Mouse (Mus musculus): ENCODE results near the gene Ndufa3. TPM values are rescaled to one million over a fixed set of nuclear protein-coding genes. Genes with fewer than 3 reads are reported as not detected.
"Not testable (repeated sequence)": the region's sequence is repeated elsewhere in the genome, so short reads cannot be mapped to it uniquely, and the experiment has no call there.

The Ndufa3 gene
- polyA plus RNA-seq (2015; fragmentation: Nextera tagmentation; extraction: Ambion mirVana): 427 and 457 TPM in 2 replicates

DNA sequence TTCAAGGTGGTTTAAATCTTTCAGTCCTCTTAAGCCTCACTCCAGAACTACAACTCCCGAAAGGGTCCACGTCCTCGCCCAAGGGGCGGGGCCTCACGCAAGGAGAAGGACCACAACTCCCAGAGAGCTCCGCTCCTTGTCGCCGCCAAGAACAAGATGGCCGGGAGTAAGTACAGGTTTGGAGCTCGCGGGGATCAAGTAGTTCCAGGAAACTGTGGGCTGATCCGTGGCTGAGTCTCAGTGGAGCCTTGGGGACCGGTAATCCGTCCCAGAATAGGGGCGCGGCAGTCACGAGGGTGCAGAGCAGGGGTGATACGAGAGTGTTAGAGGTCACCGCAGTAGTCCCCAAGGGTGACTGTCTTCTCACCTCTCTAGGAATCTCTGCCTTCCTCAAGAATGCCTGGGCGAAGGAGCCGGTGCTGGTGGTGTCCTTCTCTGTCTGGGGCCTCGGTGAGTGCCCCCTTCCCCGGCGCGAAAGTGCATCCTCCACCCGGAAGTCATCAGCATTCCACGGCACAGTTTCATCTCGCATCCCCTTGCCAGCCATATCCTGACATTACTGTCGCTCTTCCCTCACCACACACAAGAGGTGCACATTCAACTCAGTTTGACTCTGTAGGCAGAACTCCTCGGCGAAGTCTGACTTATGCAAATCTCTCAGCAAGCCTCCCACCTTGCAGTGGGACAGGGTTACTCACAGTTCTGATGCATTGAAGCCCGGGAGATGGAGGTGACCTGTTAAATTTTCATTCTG, at the start of gene Ndufa3:
Gene Ndufa3, plus strand, starts transcription at position 132 of the 754 bp plus-strand sequence.
- ATAC-seq (ENCODE audit: insufficient number of reproducible peaks, insufficient read depth, low FRiP score, low TSS enrichment, low read depth): peak; percentile 92
- Histone ChIP-seq H3K36me3 (peaks cover 31% of the 10 kb centered on the region), H3K4me2 (peak within 1 kb of the TSS; percentile 85), H3K27ac (peak within 1 kb of the TSS; percentile 73), H3K27me3 (no peaks in the 10 kb centered on the region), H3K4me3 (peak within 1 kb of the TSS; percentile 82), H3K9ac (peak within 1 kb of the TSS; percentile 89), H3K9me3 (no peaks in the 10 kb centered on the region), H3K4me1 (peaks cover 6% of the 10 kb centered on the region)
- WGBS: under 1% methylated on average over 32 of the region's 32 CpGs

DNA sequence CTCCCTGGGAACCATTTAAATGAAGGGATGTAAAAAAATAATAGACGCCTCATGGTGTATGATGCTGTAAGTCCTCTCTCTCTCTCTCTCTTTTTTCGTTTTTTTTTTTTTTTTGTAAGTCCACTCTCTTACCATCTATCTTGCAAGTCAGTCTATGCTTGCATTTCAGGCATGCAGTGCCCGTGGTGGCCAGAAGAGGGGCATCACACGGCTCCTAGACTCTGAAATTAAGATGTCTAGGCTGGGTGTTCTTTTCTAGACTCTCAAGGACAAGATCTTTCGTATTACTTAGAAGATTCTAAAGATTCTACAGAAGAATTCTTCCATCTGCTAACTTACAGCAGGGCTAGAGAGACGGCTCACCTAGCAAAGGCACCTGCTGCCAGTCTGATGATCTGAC, 47.4 kb upstream of the Ndufa3 start:
- H3K4me3 ChIP-seq: no peak overlapping the region
- no peak overlapping the region for H3K9ac ChIP-seq
- no peak overlapping the region for H3K27ac ChIP-seq
- no peaks in the 10 kb centered on the region for H3K4me1 ChIP-seq
- no peak overlapping the region for H3K4me2 ChIP-seq
- no peak for ATAC-seq (ENCODE audit: insufficient number of reproducible peaks, insufficient read depth, low FRiP score, low TSS enrichment, low read depth)
- WGBS: 68% methylated on average over 6 of the region's 6 CpGs
- no peaks in the 10 kb centered on the region for H3K36me3 ChIP-seq
- no peaks in the 10 kb centered on the region for H3K27me3 ChIP-seq
- H3K9me3 ChIP-seq: no peaks in the 10 kb centered on the region

DNA sequence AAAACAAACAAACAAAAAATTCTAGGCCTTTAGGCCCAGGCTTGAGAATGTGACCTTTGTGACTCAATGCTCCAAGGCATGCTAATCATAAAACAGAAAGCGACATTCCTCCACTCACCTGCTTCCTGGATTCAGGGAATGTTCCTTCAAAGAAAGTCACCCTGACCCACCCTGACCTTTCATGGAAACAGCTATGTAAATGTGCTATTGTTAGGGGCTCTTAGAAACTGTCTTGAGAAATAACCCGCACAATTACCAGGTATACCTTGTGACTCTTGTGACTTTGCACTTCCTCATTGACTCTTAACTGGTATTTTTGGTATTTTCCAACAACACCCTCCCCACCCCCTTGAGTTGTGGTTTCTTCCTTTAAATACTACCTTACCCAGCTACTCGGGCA, 46.6 kb upstream of the Ndufa3 start:
- ATAC-seq (ENCODE audit: insufficient number of reproducible peaks, insufficient read depth, low FRiP score, low TSS enrichment, low read depth); H3K27ac ChIP-seq; H3K4me2 ChIP-seq; H3K27me3 ChIP-seq; H3K36me3 ChIP-seq; H3K9me3 ChIP-seq; H3K9ac ChIP-seq; H3K4me1 ChIP-seq; H3K4me3 ChIP-seq: not testable (repeated sequence)
- WGBS: 86% methylated on average over 3 of the region's 3 CpGs

DNA sequence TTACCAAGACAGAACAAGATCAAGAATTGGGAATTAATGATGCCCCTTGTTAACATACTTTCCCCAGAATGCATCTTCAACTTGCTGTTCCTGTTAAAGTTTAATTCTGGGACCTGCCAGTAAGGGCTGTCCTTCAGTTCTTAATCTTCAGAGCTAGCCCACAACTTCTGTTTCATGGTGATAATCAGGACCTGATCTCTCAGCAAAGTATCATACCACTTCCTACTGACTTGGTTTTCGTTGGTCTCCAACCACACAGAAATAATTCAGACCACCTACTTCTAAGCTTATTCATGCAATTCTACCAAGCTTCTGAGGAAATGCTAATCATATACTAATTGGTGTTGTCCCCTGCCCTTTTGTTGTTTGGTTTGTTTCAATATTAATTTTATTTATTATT, 45.3 kb upstream of the Ndufa3 start:
- Histone ChIP-seq H3K9me3 (no peaks in the 10 kb centered on the region), H3K36me3 (no peaks in the 10 kb centered on the region), H3K4me2 (no peak overlapping the region), H3K4me3 (no peak overlapping the region), H3K27me3 (no peaks in the 10 kb centered on the region), H3K4me1 (no peaks in the 10 kb centered on the region), H3K27ac (no peak overlapping the region), H3K9ac (no peak overlapping the region)
- 74% methylated on average over 1 of the region's 1 CpGs for WGBS
- no peak for ATAC-seq (ENCODE audit: insufficient number of reproducible peaks, insufficient read depth, low FRiP score, low TSS enrichment, low read depth)

DNA sequence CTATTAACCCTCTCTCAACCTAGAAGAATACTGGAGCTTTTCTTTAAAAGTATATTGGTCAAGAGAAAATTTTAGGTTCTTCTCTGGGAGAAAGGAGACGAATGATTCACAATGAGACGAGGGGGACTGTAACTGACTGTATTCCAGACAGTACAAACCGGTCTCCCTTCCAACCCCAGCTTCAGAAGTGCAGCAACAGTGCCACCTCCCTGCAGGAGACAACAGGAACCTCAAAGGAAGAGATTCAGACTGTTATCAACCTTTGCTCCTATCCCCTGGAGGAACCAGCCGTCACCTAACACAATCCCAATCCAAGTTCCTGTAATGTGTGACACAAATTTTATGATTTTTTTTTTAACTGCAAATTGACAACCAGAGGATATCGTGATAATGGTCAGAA, 43.0 kb upstream of the Ndufa3 start:
- ATAC-seq (ENCODE audit: insufficient number of reproducible peaks, insufficient read depth, low FRiP score, low TSS enrichment, low read depth): no peak
- Histone ChIP-seq H3K4me1 (no peaks in the 10 kb centered on the region), H3K36me3 (no peaks in the 10 kb centered on the region), H3K9ac (no peak overlapping the region), H3K9me3 (no peaks in the 10 kb centered on the region), H3K4me2 (no peak overlapping the region), H3K27ac (no peak overlapping the region), H3K4me3 (no peak overlapping the region), H3K27me3 (no peaks in the 10 kb centered on the region)
- 57% methylated on average over 5 of the region's 5 CpGs for WGBS

DNA sequence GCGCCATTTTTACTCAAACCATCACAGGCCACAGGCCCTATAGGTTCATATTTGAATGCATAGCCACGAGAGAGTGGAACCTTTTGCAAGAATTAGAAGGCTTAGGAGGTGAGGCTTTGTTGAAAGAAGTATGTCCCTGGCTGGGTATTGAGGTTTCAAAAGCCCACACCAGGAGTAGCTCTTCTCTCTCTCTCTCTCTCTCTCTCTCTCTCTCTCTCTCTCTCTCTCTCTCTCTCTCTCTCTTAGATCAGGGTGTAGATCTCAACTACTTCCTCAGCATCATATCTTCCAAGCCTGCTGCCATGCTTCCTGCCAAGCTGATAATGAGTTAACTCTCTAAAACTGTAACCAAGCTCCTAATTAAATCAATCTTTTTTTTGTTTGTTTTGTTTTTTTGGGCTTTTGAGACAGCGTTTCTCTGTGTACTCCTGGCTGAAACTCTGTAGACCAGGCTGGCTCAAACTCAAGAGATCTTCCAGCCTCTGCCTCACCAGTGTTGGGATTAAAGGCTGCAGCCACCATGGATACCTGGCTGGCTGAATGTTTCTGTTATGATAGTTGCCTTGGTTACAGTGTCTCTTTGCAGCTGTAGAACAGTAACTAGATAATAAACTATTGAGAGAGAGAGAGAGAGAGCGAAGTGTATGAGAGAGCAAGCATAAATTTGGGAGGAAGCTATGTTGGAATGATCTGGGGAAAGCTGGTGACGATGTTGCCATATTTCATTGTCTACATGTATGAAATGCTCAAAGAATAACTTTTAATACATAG, 40.6 kb upstream of the Ndufa3 start:
- Histone ChIP-seq H3K9ac (no peak overlapping the region), H3K4me3 (no peak overlapping the region), H3K27ac (no peak overlapping the region), H3K4me1 (no peaks in the 10 kb centered on the region), H3K4me2 (no peak overlapping the region), H3K36me3 (no peaks in the 10 kb centered on the region), H3K9me3 (no peaks in the 10 kb centered on the region), H3K27me3 (no peaks in the 10 kb centered on the region)
- WGBS: 72% methylated on average over 5 of the region's 5 CpGs
- no peak for ATAC-seq (ENCODE audit: insufficient number of reproducible peaks, insufficient read depth, low FRiP score, low TSS enrichment, low read depth)

DNA sequence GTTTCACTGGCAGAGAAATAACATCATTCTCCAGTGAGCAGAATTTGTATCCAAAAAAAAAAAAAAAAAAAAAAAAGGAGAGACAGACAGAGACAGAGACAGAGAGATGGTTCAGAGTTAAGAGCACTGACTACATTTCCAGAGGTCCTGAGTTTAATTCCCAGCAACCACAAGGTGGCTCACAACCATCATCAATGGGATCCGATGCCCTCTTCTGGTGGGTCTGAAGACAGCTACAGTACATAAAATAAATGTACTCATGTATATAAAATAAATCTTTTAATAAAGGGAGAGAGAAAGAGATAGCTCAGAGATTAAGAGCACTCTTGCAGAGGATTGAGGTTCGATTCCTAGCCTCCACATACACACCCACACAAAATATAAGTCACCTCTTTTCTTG, 39.0 kb upstream of the Ndufa3 start:
- Histone ChIP-seq H3K4me3 (no peak overlapping the region), H3K36me3 (no peaks in the 10 kb centered on the region), H3K27ac (no peak overlapping the region), H3K27me3 (no peaks in the 10 kb centered on the region), H3K9me3 (no peaks in the 10 kb centered on the region), H3K4me2 (no peak overlapping the region), H3K4me1 (no peaks in the 10 kb centered on the region), H3K9ac (no peak overlapping the region)
- no peak for ATAC-seq (ENCODE audit: insufficient number of reproducible peaks, insufficient read depth, low FRiP score, low TSS enrichment, low read depth)
- 81% methylated on average over 2 of the region's 2 CpGs for WGBS

DNA sequence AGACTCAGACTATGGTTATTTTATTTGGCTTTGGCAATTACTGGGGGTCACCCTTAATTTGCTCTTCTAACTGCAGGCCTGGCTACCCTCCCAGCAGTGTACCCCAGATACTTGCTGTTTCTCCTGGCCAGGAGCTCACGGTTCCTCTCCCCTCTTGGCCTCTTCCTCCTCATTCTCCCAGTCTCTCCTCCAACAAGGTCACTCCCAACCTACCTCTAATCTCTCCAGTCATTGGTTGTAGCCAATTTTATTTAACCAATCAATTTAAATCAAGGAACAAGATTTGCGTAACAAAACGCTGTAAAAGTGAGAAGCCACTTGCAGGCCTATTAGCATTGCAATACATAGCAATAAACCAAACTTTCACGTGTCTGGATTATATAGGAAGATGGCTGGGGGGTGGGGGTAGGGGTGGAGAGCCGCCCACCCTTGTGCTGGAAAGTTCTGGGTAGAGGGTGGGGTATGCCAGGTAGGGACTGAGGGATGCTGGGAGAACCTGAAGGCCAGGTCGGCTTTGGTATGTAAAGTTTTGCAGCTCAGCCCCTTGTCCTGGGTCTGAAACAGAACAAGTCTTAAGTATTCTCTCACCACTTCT, 38.1 kb upstream of the Ndufa3 start:
- Histone ChIP-seq H3K4me1 (no peaks in the 10 kb centered on the region), H3K4me2 (no peak overlapping the region), H3K4me3 (no peak overlapping the region), H3K36me3 (no peaks in the 10 kb centered on the region), H3K9ac (no peak overlapping the region), H3K27ac (no peak overlapping the region), H3K9me3 (no peaks in the 10 kb centered on the region), H3K27me3 (no peaks in the 10 kb centered on the region)
- no peak for ATAC-seq (ENCODE audit: insufficient number of reproducible peaks, insufficient read depth, low FRiP score, low TSS enrichment, low read depth)
- WGBS: 69% methylated on average over 6 of the region's 6 CpGs

DNA sequence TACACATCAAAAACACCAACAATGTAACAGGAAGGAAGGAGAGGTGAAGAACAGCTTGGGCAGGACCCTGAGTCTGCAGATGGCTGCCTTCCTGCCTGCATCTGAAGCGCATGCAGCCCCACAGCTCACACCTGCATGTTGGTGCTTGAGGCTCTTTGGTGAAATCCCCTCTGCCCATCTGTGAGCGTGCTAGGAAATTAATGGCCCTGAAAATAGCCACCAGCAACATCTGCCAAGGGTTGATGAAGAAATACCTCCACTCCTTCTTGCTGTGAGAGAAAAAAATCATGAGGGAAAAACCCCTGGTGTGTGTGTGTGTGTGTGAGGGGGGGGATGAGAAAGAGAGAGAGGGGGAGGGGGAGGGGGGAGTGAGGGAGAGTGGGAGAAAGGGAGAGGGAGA, 37.1 kb upstream of the Ndufa3 start:
- ATAC-seq (ENCODE audit: insufficient number of reproducible peaks, insufficient read depth, low FRiP score, low TSS enrichment, low read depth): no peak
- Histone ChIP-seq H3K36me3 (no peaks in the 10 kb centered on the region), H3K27ac (no peak overlapping the region), H3K9me3 (no peaks in the 10 kb centered on the region), H3K27me3 (no peaks in the 10 kb centered on the region), H3K4me3 (no peak overlapping the region), H3K4me2 (no peak overlapping the region), H3K4me1 (no peaks in the 10 kb centered on the region), H3K9ac (no peak overlapping the region)
- WGBS: 73% methylated on average over 2 of the region's 2 CpGs

DNA sequence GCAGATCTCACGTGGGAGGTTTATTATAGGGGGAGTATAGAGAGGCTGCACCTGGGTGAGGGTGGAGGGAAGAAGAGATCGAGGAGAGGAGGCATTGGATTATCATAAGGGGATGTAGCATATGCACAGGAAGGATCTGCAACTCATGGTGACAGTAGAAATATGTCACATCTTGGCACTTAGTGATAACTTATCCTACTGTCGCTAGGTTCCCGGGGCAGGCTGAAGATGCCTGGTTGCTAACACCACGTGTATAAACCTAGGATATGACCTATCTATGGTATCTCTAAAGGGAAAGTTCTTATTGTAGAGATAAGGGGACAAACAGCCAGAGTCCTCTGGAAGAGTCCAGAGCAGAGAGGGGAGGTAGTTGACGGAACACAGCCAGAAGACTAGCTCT, 31.4 kb upstream of the Ndufa3 start:
- Histone ChIP-seq H3K4me3 (no peak overlapping the region), H3K36me3 (no peaks in the 10 kb centered on the region), H3K4me2 (no peak overlapping the region), H3K4me1 (no peaks in the 10 kb centered on the region), H3K9me3 (no peaks in the 10 kb centered on the region), H3K9ac (no peak overlapping the region), H3K27ac (no peak overlapping the region), H3K27me3 (no peaks in the 10 kb centered on the region)
- WGBS: 11% methylated on average over 6 of the region's 6 CpGs
- no peak for ATAC-seq (ENCODE audit: insufficient number of reproducible peaks, insufficient read depth, low FRiP score, low TSS enrichment, low read depth)

DNA sequence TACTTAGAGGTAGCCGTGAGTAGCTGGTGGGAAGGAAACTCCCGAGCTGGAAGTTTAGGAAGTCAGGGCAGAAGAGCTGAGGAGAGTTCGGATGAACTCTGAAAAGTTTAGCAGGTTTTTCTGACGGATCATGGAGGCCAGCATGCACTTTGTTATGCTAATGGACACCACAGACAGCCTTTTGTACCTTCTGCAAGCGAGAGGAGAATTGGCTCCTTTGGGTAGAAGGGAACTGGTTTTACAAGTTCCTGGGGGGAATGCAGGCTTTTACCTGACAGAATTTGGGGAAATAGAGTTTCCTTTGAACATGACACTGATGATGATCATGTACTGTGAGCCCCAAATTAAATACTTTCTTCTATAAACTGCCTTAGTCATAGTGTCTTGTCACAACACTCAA, 30.9 kb upstream of the Ndufa3 start:
- no peak for ATAC-seq (ENCODE audit: insufficient number of reproducible peaks, insufficient read depth, low FRiP score, low TSS enrichment, low read depth)
- Histone ChIP-seq H3K4me2 (no peak overlapping the region), H3K27ac (no peak overlapping the region), H3K9ac (no peak overlapping the region), H3K9me3 (no peaks in the 10 kb centered on the region), H3K4me3 (no peak overlapping the region), H3K27me3 (no peaks in the 10 kb centered on the region), H3K4me1 (no peaks in the 10 kb centered on the region), H3K36me3 (no peaks in the 10 kb centered on the region)
- WGBS: 4% methylated on average over 5 of the region's 5 CpGs

DNA sequence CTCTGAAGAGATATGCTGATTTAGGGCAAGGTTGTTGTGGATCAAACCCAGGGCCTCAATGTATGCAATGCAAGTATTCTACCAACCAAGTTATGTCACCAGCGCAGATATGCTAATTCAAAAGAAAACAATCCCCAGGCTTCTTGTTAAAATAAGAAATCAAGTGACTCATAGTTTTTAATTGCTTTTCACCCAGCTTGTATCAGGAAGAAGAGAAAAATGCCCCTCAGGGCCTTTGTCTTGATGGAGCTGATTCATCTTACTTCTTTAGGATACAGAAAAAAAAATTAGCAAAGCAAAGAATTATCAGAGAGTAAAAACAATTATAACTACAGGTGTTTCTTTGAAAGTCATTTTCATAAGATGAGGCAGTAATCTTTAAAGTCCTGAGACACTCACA, 29.9 kb upstream of the Ndufa3 start:
- H3K36me3 ChIP-seq: no peaks in the 10 kb centered on the region
- no peaks in the 10 kb centered on the region for H3K4me1 ChIP-seq
- WGBS: 65% methylated on average over 1 of the region's 1 CpGs
- no peak overlapping the region for H3K4me2 ChIP-seq
- H3K9me3 ChIP-seq: no peaks in the 10 kb centered on the region
- no peak overlapping the region for H3K4me3 ChIP-seq
- no peak overlapping the region for H3K9ac ChIP-seq
- H3K27me3 ChIP-seq: no peaks in the 10 kb centered on the region
- ATAC-seq (ENCODE audit: insufficient number of reproducible peaks, insufficient read depth, low FRiP score, low TSS enrichment, low read depth): no peak
- no peak overlapping the region for H3K27ac ChIP-seq
